Mouse (Mus musculus): Measurements from ENCODE around the gene Hdgfl2.

DNA sequence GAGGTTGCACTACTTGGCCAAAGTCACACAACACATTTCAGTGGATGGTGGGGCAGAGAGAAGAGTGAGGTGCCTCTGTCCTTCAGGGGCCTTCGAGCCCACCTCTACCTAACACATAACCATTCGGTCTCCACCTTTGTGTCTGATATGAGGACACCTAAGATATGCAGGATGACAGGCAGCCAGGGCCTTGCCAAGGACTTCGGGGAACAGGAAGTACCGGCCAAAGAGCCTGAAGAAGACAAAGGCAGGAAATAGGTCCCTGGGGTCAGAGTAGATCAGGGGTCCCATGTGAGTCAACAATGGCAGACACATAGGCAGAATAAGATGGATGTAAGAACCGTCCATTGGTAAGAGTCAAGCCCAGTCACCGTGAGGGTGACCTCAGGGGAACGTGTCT, 57.1 kb downstream of the Hdgfl2 start:
- TF ChIP-seq GATA1 (IDR thresholded peaks at IDR 0.05; ENCODE audit: borderline replicate concordance, low read length) (no peak), CTCF (IDR thresholded peaks at IDR 0.05; ENCODE audit: low read depth, low read length) (no peak), GATA2 (IDR thresholded peaks at IDR 0.05; ENCODE audit: borderline replicate concordance, low read depth, low read length) (no peak), TAL1 (conservative IDR thresholded peaks at IDR 0.05; ENCODE audit: low read depth, low read length) (no peak), POLR2AphosphoS5 (IDR thresholded peaks at IDR 0.05; ENCODE audit: insufficient replicate concordance, low read depth, low read length) (no peak)

Measured in G1E (cell line).